In genomic region chr6:39120685-39121084, GRCm38 (mm10) we compare ENCODE assay signal across 20 mouse cellular contexts. TPM values are rescaled to one million over a fixed set of nuclear protein-coding genes. Genes with fewer than 3 reads are reported as not detected.
DNase-seq lines count a peak whose midpoint lies in the region; ATAC-seq and TF ChIP-seq lines count a peak whose summit lies in the region.
"Had no signal": no experiment of that assay in that cellular context is flagged by ENCODE, and none has a peak within 500 bp of the region (broad histone marks: within the 10 kb centered on the region; RNA-seq: fewer than 3 reads in every experiment).

No protein-coding gene starts in this region.

- H3K27me3 ChIP-seq in intestine, postnatal 0 days (replicated peaks; ENCODE audit: control insufficient read depth, insufficient read depth, low read length), result no peaks in the 10 kb centered on the region
- H3K27me3 ChIP-seq in intestine, embryonic 15.5 days (replicated peaks), result no peaks in the 10 kb centered on the region
- 0 out of 2 replicates have a peak, but pooled peaks cover 17% of the 10 kb centered on the region for H3K27me3 ChIP-seq in midbrain, postnatal 0 days (ENCODE audit: insufficient read depth, low read length)
- H3K27me3 ChIP-seq in midbrain, embryonic 14.5 days (ENCODE audit: control insufficient read depth, insufficient read depth, low read length), result peaks cover 30% of the 10 kb centered on the region
- H3K27me3 ChIP-seq: Patski had no signal

- no peak overlapping the region for H3K4me3 ChIP-seq in intestine, postnatal 0 days (ENCODE audit: low read depth, low read length)
- no peak overlapping the region for H3K4me3 ChIP-seq in intestine, embryonic 15.5 days (replicated peaks)
- no peak overlapping the region for H3K4me3 ChIP-seq in midbrain, postnatal 0 days (ENCODE audit: low read depth, low read length)
- no peak overlapping the region for H3K4me3 ChIP-seq in midbrain, embryonic 14.5 days (replicated peaks; ENCODE audit: low read depth, low read length)
- 0 out of 2 replicates have a peak overlapping the region, but pooled peaks have one; percentile 25 for H3K4me3 ChIP-seq in bone marrow macrophage, adult 2 months (ENCODE audit: insufficient read depth, low read length)
- H3K4me3 ChIP-seq: forebrain, embryonic 10.5 days; hindbrain, embryonic 15.5 days; kidney, embryonic 15.5 days; midbrain, embryonic 15.5 days had no signal

- 0 out of 2 replicates have a peak, but pooled peaks cover 8% of the 10 kb centered on the region for H3K4me1 ChIP-seq in intestine, postnatal 0 days (replicated peaks; ENCODE audit: control insufficient read depth, insufficient read depth, low read length)
- H3K4me1 ChIP-seq in intestine, embryonic 15.5 days (replicated peaks), result peaks cover 3% of the 10 kb centered on the region; the same call in 1 of the 2 replicates
- H3K4me1 ChIP-seq in midbrain, postnatal 0 days (ENCODE audit: insufficient read depth, low read length), result no peaks in the 10 kb centered on the region
- no peaks in the 10 kb centered on the region for H3K4me1 ChIP-seq in midbrain, embryonic 14.5 days (ENCODE audit: control insufficient read depth, insufficient read depth, low read length)
- H3K4me1 ChIP-seq in bone marrow macrophage, adult 2 months (ENCODE audit: control insufficient read depth, insufficient read depth, low read length), result peaks cover 25% of the 10 kb centered on the region

- peak; percentile 41 for TF ChIP-seq CTCF in intestine, postnatal 0 days (IDR thresholded peaks at IDR 0.05; ENCODE audit: low read depth)
- TF ChIP-seq CTCF in midbrain, postnatal 0 days (IDR thresholded peaks at IDR 0.05), result peak; percentile 55
- TF ChIP-seq CTCF in bone marrow macrophage, adult 2 months (IDR thresholded peaks at IDR 0.05; ENCODE audit: low read depth, low read length), result no peak

- WGBS in intestine, postnatal 0 days, result 45% methylated on average over 3 of the region's 3 CpGs
- WGBS in intestine, embryonic 15.5 days, result 56% methylated on average over 3 of the region's 3 CpGs
- 57% methylated on average over 3 of the region's 3 CpGs for WGBS in midbrain, postnatal 0 days
- 70% methylated on average over 3 of the region's 3 CpGs for WGBS in midbrain, embryonic 14.5 days

- H3K27ac ChIP-seq in intestine, postnatal 0 days (ENCODE audit: low read depth, low read length), result no peak overlapping the region
- H3K27ac ChIP-seq in intestine, embryonic 15.5 days, result no peak overlapping the region
- no peak overlapping the region for H3K27ac ChIP-seq in midbrain, postnatal 0 days (ENCODE audit: low read depth, low read length)
- H3K27ac ChIP-seq in midbrain, embryonic 14.5 days (replicated peaks; ENCODE audit: low read depth, low read length), result no peak overlapping the region
- peak overlapping the region; percentile 81 for H3K27ac ChIP-seq in bone marrow macrophage, adult 2 months (ENCODE audit: insufficient read depth, low read depth, low read length)
- H3K27ac ChIP-seq: forebrain, embryonic 10.5 days; hindbrain, embryonic 15.5 days; kidney, embryonic 15.5 days; liver, embryonic 14.5 days; midbrain, embryonic 15.5 days had no signal

- ATAC-seq in intestine, postnatal 0 days, result no peak
- ATAC-seq in intestine, embryonic 15.5 days, result no peak
- ATAC-seq in midbrain, postnatal 0 days (ENCODE audit: low FRiP score), result no peak
- no peak for ATAC-seq in midbrain, embryonic 14.5 days (ENCODE audit: low FRiP score, low TSS enrichment)
- ATAC-seq: CD4-positive, CD25-positive, alpha-beta regulatory T cell, adult 4 months; forebrain, embryonic 16.5 days; midbrain, embryonic 15.5 days; Patski had no signal

- no peak for DNase-seq in midbrain, postnatal 0 days (ENCODE audit: low spot score)
- DNase-seq in midbrain, embryonic 14.5 days, result no peak
- DNase-seq in right cerebral cortex, postnatal 25 days, result no peak
- DNase-seq in MN1 (ENCODE audit: low spot score), result no peak
- DNase-seq: adrenal gland, adult 2 months; cerebellum, adult 9-10 months; gastrocnemius, postnatal 25 days; kidney, adult 11 months; lung, postnatal 10 days had no signal

- no peak overlapping the region for H3K4me2 ChIP-seq in intestine, postnatal 0 days (replicated peaks; ENCODE audit: low read depth)
- no peak overlapping the region for H3K4me2 ChIP-seq in intestine, embryonic 15.5 days (replicated peaks)
- H3K4me2 ChIP-seq in midbrain, postnatal 0 days (ENCODE audit: low read depth, low read length, poor library complexity, severe bottlenecking), result no peak overlapping the region
- H3K4me2 ChIP-seq in midbrain, embryonic 14.5 days (ENCODE audit: low read length), result no peak overlapping the region
- H3K4me2 ChIP-seq: hindbrain, embryonic 15.5 days; kidney, embryonic 15.5 days; midbrain, embryonic 15.5 days had no signal

- H3K9me3 ChIP-seq in intestine, postnatal 0 days (ENCODE audit: control insufficient read depth), result no peaks in the 10 kb centered on the region
- no peaks in the 10 kb centered on the region for H3K9me3 ChIP-seq in intestine, embryonic 15.5 days
- H3K9me3 ChIP-seq in midbrain, postnatal 0 days (ENCODE audit: low read length), result no peaks in the 10 kb centered on the region
- H3K9me3 ChIP-seq in midbrain, embryonic 14.5 days (ENCODE audit: control insufficient read depth, low read length), result peaks cover 5% of the 10 kb centered on the region; the same call in 1 of the 2 replicates
- H3K9me3 ChIP-seq: hindbrain, embryonic 15.5 days; midbrain, embryonic 15.5 days had no signal

- H3K36me3 ChIP-seq in intestine, postnatal 0 days (ENCODE audit: control insufficient read depth, insufficient read depth), result 0 out of 2 replicates have a peak, but pooled peaks cover 8% of the 10 kb centered on the region
- H3K36me3 ChIP-seq in intestine, embryonic 15.5 days, result no peaks in the 10 kb centered on the region
- H3K36me3 ChIP-seq in midbrain, postnatal 0 days (ENCODE audit: insufficient read depth, low read length), result no peaks in the 10 kb centered on the region
- H3K36me3 ChIP-seq in midbrain, embryonic 14.5 days (ENCODE audit: control insufficient read depth, insufficient read depth, low read length), result no peaks in the 10 kb centered on the region
- H3K36me3 ChIP-seq: forebrain, embryonic 10.5 days; hindbrain, embryonic 15.5 days; kidney, embryonic 15.5 days; midbrain, embryonic 15.5 days had no signal

- no peak overlapping the region for H3K9ac ChIP-seq in intestine, postnatal 0 days (ENCODE audit: low read depth, low read length)
- H3K9ac ChIP-seq in intestine, embryonic 15.5 days, result no peak overlapping the region
- no peak overlapping the region for H3K9ac ChIP-seq in midbrain, postnatal 0 days (replicated peaks; ENCODE audit: low read length, poor library complexity, severe bottlenecking)
- no peak overlapping the region for H3K9ac ChIP-seq in midbrain, embryonic 14.5 days (replicated peaks; ENCODE audit: low read length)
- H3K9ac ChIP-seq: hindbrain, embryonic 15.5 days; kidney, embryonic 15.5 days; liver, embryonic 14.5 days; midbrain, embryonic 15.5 days had no signal

- no peak for TF ChIP-seq POLR2A in bone marrow macrophage, adult 2 months (IDR thresholded peaks at IDR 0.05; ENCODE audit: borderline replicate concordance, low read depth, low read length)

RNA-seq across cellular contexts. Expression of gene Parp12, which starts 2.5 kb away (rescaled TPM):
- polyA plus RNA-seq in intestine, postnatal 0 days (2015; fragmentation: Nextera tagmentation; extraction: Ambion mirVana), result 18.9 and 21.1 TPM in 2 replicates
- polyA plus RNA-seq in intestine, embryonic 15.5 days (2015; fragmentation: Nextera tagmentation; extraction: Ambion mirVana), result 7.0 and 7.4 TPM in 2 replicates
- 4.2 and 9.1 TPM in 2 replicates for total RNA-seq in midbrain, postnatal 0 days (2014; rRNA removed)
- 2.8 and 3.1 TPM in 2 replicates for polyA plus RNA-seq in midbrain, postnatal 0 days (2015; fragmentation: Nextera tagmentation; extraction: Ambion mirVana)
- 1.1 and 4.8 TPM in 2 replicates for polyA plus RNA-seq in midbrain, embryonic 14.5 days (2014; fragmentation: Nextera tagmentation; extraction: Ambion mirVana)
- 66.8 and 75.0 TPM in 2 replicates for polyA plus RNA-seq in bone marrow macrophage, adult 2 months (2012; ENCODE audit: insufficient read depth, insufficient read length, missing spikeins)
